In the genomic region with DNA sequence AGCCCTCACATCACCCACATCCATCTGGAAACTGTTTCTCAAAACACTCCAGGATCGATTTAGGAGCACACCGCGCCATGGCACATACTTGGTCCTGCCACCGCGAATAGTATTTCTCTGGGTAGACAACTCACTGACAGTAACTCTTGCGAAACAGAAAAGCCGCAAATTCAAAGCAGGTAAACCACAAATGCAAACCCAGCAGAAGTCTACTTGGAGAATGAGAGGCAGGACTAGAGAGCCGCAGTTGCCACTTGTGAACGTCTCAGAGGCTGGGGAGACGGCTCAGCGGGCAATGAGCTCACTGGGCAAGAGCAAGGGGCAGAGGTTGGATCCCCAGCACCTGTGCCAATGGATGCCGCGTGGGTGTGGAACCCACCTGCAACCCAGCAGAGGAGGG, we compare ENCODE assay signal across 8 mouse cellular contexts. TPM values are rescaled to one million over a fixed set of nuclear protein-coding genes. Genes with fewer than 3 reads are reported as not detected.
A peak's percentile ranks its signal among the peaks of the same experiment; 100 is the strongest.
DNase-seq lines count a peak whose midpoint lies in the region; ATAC-seq lines count a peak whose summit lies in the region.

No protein-coding gene starts in this region.

- WGBS in forebrain, embryonic 10.5 days = 76% methylated on average over 13 of the region's 13 CpGs
- 75% methylated on average over 13 of the region's 13 CpGs for WGBS in forebrain, embryonic 12.5 days

- no peak overlapping the region for H3K4me2 ChIP-seq in forebrain, embryonic 12.5 days

- peak overlapping the region; percentile 51; the same call in 1 of the 2 replicates for H3K27ac ChIP-seq in forebrain, embryonic 10.5 days
- H3K27ac ChIP-seq in forebrain, embryonic 12.5 days = no peak overlapping the region

- no peaks in the 10 kb centered on the region for H3K36me3 ChIP-seq in forebrain, embryonic 10.5 days (replicated peaks)
- no peaks in the 10 kb centered on the region for H3K36me3 ChIP-seq in forebrain, embryonic 12.5 days (replicated peaks)

- no peaks in the 10 kb centered on the region for H3K9me3 ChIP-seq in forebrain, embryonic 10.5 days
- no peaks in the 10 kb centered on the region for H3K9me3 ChIP-seq in forebrain, embryonic 12.5 days

- no peak for ATAC-seq in forebrain, embryonic 12.5 days (ENCODE audit: low FRiP score)
- peak; percentile 54 to 63 for ATAC-seq in hematopoietic stem cell, adult 5-6 weeks (replicated peaks in 1 of 2; ENCODE audit: insufficient read depth in 1 of 2, low FRiP score in 2 of 2, low TSS enrichment in 1 of 2, low read depth in 1 of 2, poor library complexity in 2 of 2, severe bottlenecking in 2 of 2)
- ATAC-seq in monocyte, adult 5-6 weeks (replicated peaks; ENCODE audit: insufficient number of reproducible peaks, low FRiP score, low TSS enrichment, poor library complexity, severe bottlenecking) = peak; percentile 38

- no peak for DNase-seq in forebrain, embryonic 10.5 days (ENCODE audit: extremely low spot score, low spot score)
- peak; percentile 89 for DNase-seq in 416B (ENCODE audit: low read depth)
- no peak for DNase-seq in embryo, embryonic 10 days (ENCODE audit: low spot score)
- no peak for DNase-seq in right cerebral cortex, postnatal 36 days (ENCODE audit: low spot score in 2 of 2)
- DNase-seq in layer of hippocampus, adult 8-10 months (ENCODE audit: low spot score in 2 of 2) = no peak

- no peak overlapping the region for H3K9ac ChIP-seq in forebrain, embryonic 12.5 days

- H3K4me3 ChIP-seq in forebrain, embryonic 10.5 days = no peak overlapping the region
- no peak overlapping the region for H3K4me3 ChIP-seq in forebrain, embryonic 12.5 days (replicated peaks)

- H3K27me3 ChIP-seq in forebrain, embryonic 10.5 days (ENCODE audit: poor library complexity, severe bottlenecking) = no peaks in the 10 kb centered on the region
- no peaks in the 10 kb centered on the region for H3K27me3 ChIP-seq in forebrain, embryonic 12.5 days

- H3K4me1 ChIP-seq in forebrain, embryonic 10.5 days = peaks cover 36% of the 10 kb centered on the region
- H3K4me1 ChIP-seq in forebrain, embryonic 12.5 days = peaks cover 27% of the 10 kb centered on the region

RNA-seq across cellular contexts. Expression of gene Ston2, which starts 22.7 kb away (rescaled TPM):
- 11.4 and 11.5 TPM in 2 replicates for polyA plus RNA-seq in forebrain, embryonic 10.5 days (2016; fragmentation: Nextera tagmentation; extraction: Ambion mirVana)
- 11.9 and 14.2 TPM in 2 replicates for polyA plus RNA-seq in forebrain, embryonic 12.5 days (2016; fragmentation: Nextera tagmentation; extraction: Ambion mirVana)
- 0.81 and 0.94 TPM in 2 replicates for total RNA-seq in hematopoietic stem cell, adult 5-6 weeks (2017)
- 8.6 to 25.7 TPM (median 13.4 TPM) in 3 replicates for total RNA-seq in monocyte, adult 5-6 weeks (2017)
- 10 to 100 TPM; 30.8 to 32.6 (median 32.0) TPM for total RNA-seq in layer of hippocampus, adult 8-10 months (2022)
